In genomic region chr1:194619353-194620244, GRCm38 (mm10) we compare ENCODE assay signal across 8 mouse cellular contexts. TPM values are rescaled to one million over a fixed set of nuclear protein-coding genes. Genes with fewer than 3 reads are reported as not detected.
A peak's percentile ranks its signal among the peaks of the same experiment; 100 is the strongest.
DNase-seq lines count a peak whose midpoint lies in the region; ATAC-seq lines count a peak whose summit lies in the region.

No protein-coding gene starts in this region.

- H3K4me3 ChIP-seq in intestine, embryonic 14.5 days (ENCODE audit: low read depth, low read length), result peak overlapping the region; percentile 78
- peak overlapping the region; percentile 96 for H3K4me3 ChIP-seq in megakaryocyte, embryonic 14.5 days (replicated peaks)

- H3K4me2 ChIP-seq in intestine, embryonic 14.5 days (ENCODE audit: low read length), result peak overlapping the region; percentile 95

- WGBS in intestine, embryonic 14.5 days, result 1% methylated on average over 62 of the region's 62 CpGs

- H3K4me1 ChIP-seq in intestine, embryonic 14.5 days (replicated peaks; ENCODE audit: control insufficient read depth, insufficient read depth, low read length), result peaks cover 26% of the 10 kb centered on the region
- peaks cover 28% of the 10 kb centered on the region for H3K4me1 ChIP-seq in megakaryocyte, embryonic 14.5 days

- no peaks in the 10 kb centered on the region for H3K27me3 ChIP-seq in intestine, embryonic 14.5 days (replicated peaks; ENCODE audit: control insufficient read depth, insufficient read depth, low read length)
- peaks cover 57% of the 10 kb centered on the region for H3K27me3 ChIP-seq in megakaryocyte, embryonic 14.5 days (replicated peaks)

- peak overlapping the region; percentile 65 for H3K9ac ChIP-seq in intestine, embryonic 14.5 days (ENCODE audit: low read length)

- ATAC-seq in intestine, embryonic 14.5 days (replicated peaks; ENCODE audit: low FRiP score, low TSS enrichment, low read depth), result peak; percentile 94

- H3K9me3 ChIP-seq in intestine, embryonic 14.5 days (ENCODE audit: control insufficient read depth, low read length), result no peaks in the 10 kb centered on the region
- no peaks in the 10 kb centered on the region for H3K9me3 ChIP-seq in megakaryocyte, embryonic 14.5 days

- DNase-seq in adrenal gland, postnatal 10 days, result peak; percentile 92
- peak; percentile 91 for DNase-seq in embryo, embryonic 11 days
- peak; percentile 85 for DNase-seq in gastrocnemius, postnatal 14 days
- peak; percentile 90 for DNase-seq in intestine, embryonic 14.5 days (ENCODE audit: low spot score)
- DNase-seq in left cerebral cortex, postnatal 10 days (ENCODE audit: extremely low spot score in 1 of 2, low spot score in 2 of 2), result peak; percentile 89 to 93
- peak; percentile 90 to 92 for DNase-seq in right cerebral cortex, postnatal 36 days (ENCODE audit: low spot score in 2 of 2)
- DNase-seq in urinary bladder, postnatal 36 days (ENCODE audit: low spot score in 2 of 2), result peak; percentile 78 to 85

- intact Hi-C loops in gastrocnemius, postnatal 14 days (cut with DNase I; ENCODE audit: low total_unique reads), result loop anchor here (2.0 to 10.0 kb wide), 2 partner anchors 103 to 185 kb away; no protein-coding TSS in a partner anchor
- intact Hi-C loops in left cerebral cortex, postnatal 10 days (cut with DNase I), result loop anchor here (5.0 to 10.0 kb wide), 6 partner anchors 103 to 1035 kb away; no protein-coding TSS in a partner anchor

- H3K36me3 ChIP-seq in intestine, embryonic 14.5 days (ENCODE audit: control insufficient read depth, insufficient read depth, low read length), result no peaks in the 10 kb centered on the region
- no peaks in the 10 kb centered on the region for H3K36me3 ChIP-seq in megakaryocyte, embryonic 14.5 days (replicated peaks; ENCODE audit: low read length)

- H3K27ac ChIP-seq in intestine, embryonic 14.5 days (ENCODE audit: low read depth), result peak overlapping the region; percentile 74

RNA-seq across cellular contexts. Expression of gene Plxna2, which starts 1.6 kb away (rescaled TPM):
- 10 to 100 TPM; 14.2 to 16.8 TPM for total RNA-seq in adrenal gland, postnatal 10 days (2021)
- 10 to 100 TPM; 10.8 to 12.4 TPM for total RNA-seq in gastrocnemius, postnatal 14 days (2021)
- 8.4 and 8.9 TPM in 2 replicates for polyA plus RNA-seq in intestine, embryonic 14.5 days (2014; fragmentation: Nextera tagmentation; extraction: Ambion mirVana)
- total RNA-seq in left cerebral cortex, postnatal 10 days (2021), result 10 to 100 TPM; 97.9 to 99.8 TPM
- 0.62 TPM in 1 of 2 replicates, not detected in the other for polyA plus RNA-seq in megakaryocyte, embryonic 14.5 days (2012; ENCODE audit: insufficient read depth, low replicate concordance)

Comparison
In these comparisons a context has a peak if more than half of its experiments do, and no peak if none do; other contexts are left out.
1. Peak in every context shown above with its lines: DNase-seq, ATAC-seq, H3K4me3 ChIP-seq and H3K27ac ChIP-seq.
2. RNA of gene Plxna2, which starts 1.6 kb away (total RNA-seq): 97.9 to 99.8 TPM in left cerebral cortex, postnatal 10 days; 14.2 to 16.8 TPM in adrenal gland, postnatal 10 days and 10.8 to 12.4 TPM in gastrocnemius, postnatal 14 days; every median in the first group is over 4 times any median in the second.